Mouse (Mus musculus): ENCODE measurements around the gene Csrp3. TPM values are rescaled to one million over a fixed set of nuclear protein-coding genes. Genes with fewer than 3 reads are reported as not detected.
A peak's percentile ranks its signal among the peaks of the same experiment; 100 is the strongest.

Gene Csrp3
- 1.1 and 3.6 TPM in 2 replicates for polyA plus RNA-seq (2015; fragmentation: Nextera tagmentation; extraction: Ambion mirVana)

GRCm38 (mm10) chr7:48847820-48848650 is at the start of gene Csrp3:
Gene Csrp3 (minus strand): TSS chr7:48848033.
- Histone ChIP-seq H3K9me3 (replicated peaks) (no peaks in the 10 kb centered on the region), H3K9ac (no peak within 1 kb of the TSS), H3K4me1 (replicated peaks) (peaks cover 7% of the 10 kb centered on the region), H3K27me3 (no peaks in the 10 kb centered on the region), H3K36me3 (no peaks in the 10 kb centered on the region), H3K4me2 (no peak within 1 kb of the TSS), H3K27ac (no peak within 1 kb of the TSS), H3K4me3 (replicated peaks) (no peak within 1 kb of the TSS)
- ATAC-seq (ENCODE audit: low read depth) (no peak), DNase-seq (no peak)
- 54% methylated on average over 11 of the region's 11 CpGs for WGBS (ENCODE audit: insufficient replicate concordance)

DNA sequence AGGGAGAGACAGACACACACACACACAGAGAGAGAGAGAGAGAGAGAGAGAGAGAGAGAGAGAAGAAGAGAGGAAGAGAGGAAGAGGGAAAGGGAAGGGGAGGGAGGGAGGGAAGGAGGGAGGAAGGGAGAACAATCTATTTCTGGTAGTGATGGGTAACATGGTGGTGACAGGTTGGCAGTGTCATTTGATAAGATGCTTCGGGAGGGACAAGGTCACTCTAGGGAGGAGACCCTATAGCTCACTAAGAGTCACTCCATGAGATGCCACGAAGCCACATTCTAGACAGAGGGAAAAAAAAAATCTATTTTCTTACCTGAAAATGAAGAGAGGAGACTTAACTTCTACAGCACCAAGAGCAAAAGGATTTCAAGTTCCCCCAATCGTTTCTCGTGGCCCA is 48.2 kb upstream of the Csrp3 start:
- 54% methylated on average over 4 of the region's 4 CpGs for WGBS (ENCODE audit: insufficient replicate concordance)
- H3K4me2 ChIP-seq: no peak overlapping the region
- H3K4me3 ChIP-seq (replicated peaks): no peak overlapping the region

GRCm38 (mm10) chr7:48895475-48895874 is 47.6 kb upstream of the Csrp3 start:
- no peak for DNase-seq
- peaks cover 19% of the 10 kb centered on the region for H3K4me1 ChIP-seq (replicated peaks)
- no peaks in the 10 kb centered on the region for H3K9me3 ChIP-seq (replicated peaks)
- no peak overlapping the region for H3K9ac ChIP-seq
- H3K36me3 ChIP-seq: no peaks in the 10 kb centered on the region
- no peak for ATAC-seq (ENCODE audit: low read depth)
- peaks cover 13% of the 10 kb centered on the region for H3K27me3 ChIP-seq
- no peak overlapping the region for H3K27ac ChIP-seq
- no peak overlapping the region for H3K4me2 ChIP-seq
- no peak overlapping the region for H3K4me3 ChIP-seq (replicated peaks)
- WGBS (ENCODE audit: insufficient replicate concordance): 74% methylated on average over 4 of the region's 4 CpGs

More for the DNA sequence above, 48.2 kb upstream of the Csrp3 start:
- no peak overlapping the region for H3K9ac ChIP-seq
- H3K36me3 ChIP-seq: no peaks in the 10 kb centered on the region
- no peaks in the 10 kb centered on the region for H3K9me3 ChIP-seq (replicated peaks)
- peaks cover 13% of the 10 kb centered on the region for H3K27me3 ChIP-seq
- H3K4me1 ChIP-seq (replicated peaks): peaks cover 19% of the 10 kb centered on the region
- H3K27ac ChIP-seq: no peak overlapping the region
- DNase-seq (no peak), ATAC-seq (ENCODE audit: low read depth) (no peak)

DNA sequence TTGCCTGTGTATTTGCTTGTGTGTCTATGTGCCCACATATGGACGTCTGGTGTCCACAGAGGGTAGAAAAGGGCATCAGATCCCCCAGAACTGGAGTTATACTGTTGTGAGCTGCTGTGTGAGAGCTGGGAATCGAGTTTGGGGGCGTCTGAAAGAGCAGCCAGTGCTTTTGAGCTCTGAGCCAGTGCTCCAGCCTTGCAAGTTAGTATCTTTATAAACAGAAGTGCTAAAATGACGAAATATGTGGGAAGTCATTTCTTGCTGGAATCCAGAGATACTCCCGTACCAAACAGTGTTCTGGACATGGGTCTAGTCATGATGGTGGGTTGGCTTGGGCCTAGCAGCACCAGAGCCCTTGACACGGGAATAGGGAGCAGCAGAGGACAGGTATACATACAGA is 46.9 kb upstream of the Csrp3 start:
- peaks cover 19% of the 10 kb centered on the region for H3K4me1 ChIP-seq (replicated peaks)
- no peak overlapping the region for H3K9ac ChIP-seq
- no peak for ATAC-seq (ENCODE audit: low read depth)
- WGBS (ENCODE audit: insufficient replicate concordance): 44% methylated on average over 6 of the region's 6 CpGs
- H3K36me3 ChIP-seq: no peaks in the 10 kb centered on the region
- no peak overlapping the region for H3K4me3 ChIP-seq (replicated peaks)
- H3K4me2 ChIP-seq: no peak overlapping the region
- H3K27me3 ChIP-seq: peaks cover 13% of the 10 kb centered on the region
- no peak for DNase-seq
- peak overlapping the region; percentile 2; the same call in 1 of the 2 replicates for H3K27ac ChIP-seq
- H3K9me3 ChIP-seq (replicated peaks): no peaks in the 10 kb centered on the region

GRCm38 (mm10) chr7:48894152-48894551 is 46.3 kb upstream of the Csrp3 start:
- WGBS (ENCODE audit: insufficient replicate concordance): 3% methylated on average over 6 of the region's 6 CpGs
- Histone ChIP-seq H3K36me3 (no peaks in the 10 kb centered on the region), H3K9ac (no peak overlapping the region), H3K4me2 (no peak overlapping the region), H3K9me3 (replicated peaks) (no peaks in the 10 kb centered on the region), H3K27ac (no peak overlapping the region), H3K27me3 (peaks cover 9% of the 10 kb centered on the region), H3K4me1 (replicated peaks) (peaks cover 19% of the 10 kb centered on the region), H3K4me3 (replicated peaks) (no peak overlapping the region)
- ATAC-seq (ENCODE audit: low read depth) (no peak), DNase-seq (no peak)

- DNase-seq (no peak), ATAC-seq (ENCODE audit: low read depth) (no peak)
- Histone ChIP-seq H3K9ac (no peak overlapping the region), H3K27me3 (peaks cover 5% of the 10 kb centered on the region), H3K9me3 (replicated peaks) (no peaks in the 10 kb centered on the region), H3K4me1 (replicated peaks) (peaks cover 13% of the 10 kb centered on the region), H3K27ac (no peak overlapping the region), H3K4me2 (no peak overlapping the region), H3K36me3 (no peaks in the 10 kb centered on the region), H3K4me3 (replicated peaks) (no peak overlapping the region)
- 63% methylated on average over 7 of the region's 7 CpGs for WGBS (ENCODE audit: insufficient replicate concordance)
Observed at GRCm38 (mm10) chr7:48893093-48893492, 45.3 kb upstream of the Csrp3 start.

DNA sequence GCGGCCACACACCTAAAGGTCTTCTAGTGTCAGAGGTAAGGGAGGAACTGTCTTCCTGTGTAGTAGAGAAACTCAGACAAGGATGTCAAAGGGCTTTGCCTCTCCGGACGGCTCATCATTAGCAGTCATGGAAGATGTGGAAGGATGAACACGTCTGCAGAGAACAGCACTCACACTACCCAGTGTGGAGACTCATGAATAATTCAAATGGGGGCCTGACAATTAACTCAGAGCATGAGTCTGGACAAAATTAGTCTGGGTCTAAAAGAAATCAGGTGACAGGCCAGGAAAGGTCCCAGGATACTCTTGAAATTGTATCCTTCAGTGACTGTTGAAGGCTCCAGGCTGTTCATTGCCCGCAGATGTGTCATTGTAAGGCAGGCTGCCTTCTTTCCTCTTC is 43.2 kb upstream of the Csrp3 start:
- no peak overlapping the region for H3K9ac ChIP-seq

GRCm38 (mm10) chr7:48888751-48889150 is 40.9 kb upstream of the Csrp3 start:
- no peaks in the 10 kb centered on the region for H3K36me3 ChIP-seq
- ATAC-seq (ENCODE audit: low read depth) (peak; percentile 29; the same call in 1 of the 2 replicates), DNase-seq (no peak)
- no peaks in the 10 kb centered on the region for H3K9me3 ChIP-seq (replicated peaks)
- no peaks in the 10 kb centered on the region for H3K4me1 ChIP-seq (replicated peaks)
- no peak overlapping the region for H3K4me2 ChIP-seq
- H3K9ac ChIP-seq: no peak overlapping the region
- no peak overlapping the region for H3K27ac ChIP-seq
- H3K27me3 ChIP-seq: peaks cover 22% of the 10 kb centered on the region
- no peak overlapping the region for H3K4me3 ChIP-seq (replicated peaks)
- WGBS (ENCODE audit: insufficient replicate concordance): 38% methylated on average over 2 of the region's 2 CpGs

More for the DNA sequence above, 43.2 kb upstream of the Csrp3 start:
- ATAC-seq (ENCODE audit: low read depth): no peak
- Histone ChIP-seq H3K4me1 (replicated peaks) (peaks cover 5% of the 10 kb centered on the region; the same call in 1 of the 2 replicates), H3K27me3 (peaks cover 11% of the 10 kb centered on the region; the same call in 1 of the 2 replicates), H3K27ac (no peak overlapping the region), H3K4me2 (no peak overlapping the region), H3K36me3 (no peaks in the 10 kb centered on the region), H3K4me3 (replicated peaks) (no peak overlapping the region), H3K9me3 (replicated peaks) (no peaks in the 10 kb centered on the region)
- no peak for DNase-seq
- WGBS (ENCODE audit: insufficient replicate concordance): 73% methylated on average over 5 of the region's 5 CpGs

DNA sequence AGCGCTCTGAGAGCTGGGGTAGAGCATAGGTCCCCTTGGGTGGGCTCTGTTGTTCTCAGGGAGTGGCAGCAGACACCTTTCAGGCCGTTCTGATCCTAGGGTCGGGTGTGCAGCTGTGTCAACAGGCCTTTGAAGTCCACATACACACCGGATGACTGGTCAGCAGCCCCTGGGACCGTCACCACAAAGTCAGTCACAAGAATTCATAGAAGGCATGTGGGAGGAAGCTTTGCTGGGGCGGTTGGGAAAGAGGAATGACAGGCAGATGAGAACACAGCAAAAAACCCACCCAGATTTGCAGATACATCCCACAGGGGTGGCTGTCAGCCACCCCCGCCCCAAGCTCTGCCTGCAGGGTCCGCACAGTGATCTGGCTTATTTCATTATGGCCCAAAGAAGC is 40.1 kb upstream of the Csrp3 start:
- H3K4me1 ChIP-seq (replicated peaks): peaks cover 4% of the 10 kb centered on the region
- DNase-seq: no peak
- H3K9ac ChIP-seq: no peak overlapping the region
- ATAC-seq (ENCODE audit: low read depth): no peak
- H3K27me3 ChIP-seq: peaks cover 28% of the 10 kb centered on the region
- no peaks in the 10 kb centered on the region for H3K36me3 ChIP-seq
- no peak overlapping the region for H3K4me2 ChIP-seq
- H3K9me3 ChIP-seq (replicated peaks): no peaks in the 10 kb centered on the region
- H3K4me3 ChIP-seq (replicated peaks): no peak overlapping the region
- WGBS (ENCODE audit: insufficient replicate concordance): 27% methylated on average over 8 of the region's 8 CpGs
- no peak overlapping the region for H3K27ac ChIP-seq

GRCm38 (mm10) chr7:48884266-48884611 is 36.4 kb upstream of the Csrp3 start:
- Histone ChIP-seq H3K9ac (no peak overlapping the region), H3K27ac (no peak overlapping the region; the same call in 1 of the 2 replicates), H3K4me3 (replicated peaks) (no peak overlapping the region), H3K27me3 (peaks cover 33% of the 10 kb centered on the region), H3K4me1 (replicated peaks) (peaks cover 21% of the 10 kb centered on the region), H3K36me3 (peaks cover 5% of the 10 kb centered on the region; the same call in 1 of the 2 replicates), H3K4me2 (no peak overlapping the region), H3K9me3 (replicated peaks) (no peaks in the 10 kb centered on the region)
- 59% methylated on average over 5 of the region's 5 CpGs for WGBS (ENCODE audit: insufficient replicate concordance)
- no peak for DNase-seq
- no peak for ATAC-seq (ENCODE audit: low read depth)

- H3K27ac ChIP-seq: no peak overlapping the region; the same call in 1 of the 2 replicates
- no peak overlapping the region; the same call in 1 of the 2 replicates for H3K9ac ChIP-seq
- DNase-seq: no peak
- 70% methylated on average over 4 of the region's 4 CpGs for WGBS (ENCODE audit: insufficient replicate concordance)
- H3K27me3 ChIP-seq: peaks cover 33% of the 10 kb centered on the region
- peaks cover 27% of the 10 kb centered on the region for H3K4me1 ChIP-seq (replicated peaks)
- H3K4me2 ChIP-seq: no peak overlapping the region
- no peak for ATAC-seq (ENCODE audit: low read depth)
- peaks cover 9% of the 10 kb centered on the region for H3K36me3 ChIP-seq
- H3K4me3 ChIP-seq (replicated peaks): no peak overlapping the region
- H3K9me3 ChIP-seq (replicated peaks): no peaks in the 10 kb centered on the region
Observed at GRCm38 (mm10) chr7:48883525-48884265, 35.9 kb upstream of the Csrp3 start.
